Mouse (Mus musculus) adrenal gland, postnatal 14 days (tissue): ENCODE results near the gene Galntl5. TPM values are rescaled to one million over a fixed set of nuclear protein-coding genes. Genes with fewer than 3 reads are reported as not detected.
"Not testable (repeated sequence)": the region's sequence is repeated elsewhere in the genome, so short reads cannot be mapped to it uniquely, and the experiment has no call there.

ENCODE experiments used
- DNase-seq: peaks from one replicate; pipeline ENCODE4 v3.0.0; 2021; ENCODE audit warnings: mixed read lengths
- total RNA-seq: library from RNA; stranded (reverse); gene quantifications from 2 replicates; pipeline ENCODE4 v1.2.3, GENCODE M21; 2021

Gene Galntl5
- total RNA-seq, 1 experiment from 2014 or later, result not detected

GRCm38 (mm10) chr5:25211872-25212271, 30.6 kb downstream of the Galntl5 start:
- no peak for DNase-seq

- DNase-seq, result not testable (repeated sequence)
Observed at GRCm38 (mm10) chr5:25213216-25213615, 32.0 kb downstream of the Galntl5 start.

- DNase-seq, result no peak
Observed at GRCm38 (mm10) chr5:25215006-25215405, 33.7 kb downstream of the Galntl5 start.

GRCm38 (mm10) chr5:25221604-25222003, 40.3 kb downstream of the Galntl5 start, which contains the start of gene Galnt11:
Galnt11 (plus strand) TSS chr5:25221904.
- DNase-seq, result no peak

- DNase-seq, result peak; percentile 95
Observed at GRCm38 (mm10) chr5:25222752-25223702, 41.8 kb downstream of the Galntl5 start, which contains the start of gene E130116L18Rik. E130116L18Rik (minus strand) TSS chr5:25223153.

GRCm38 (mm10) chr5:25224377-25224776, 43.1 kb downstream of the Galntl5 start:
- not testable (repeated sequence) for DNase-seq

- DNase-seq, result no peak
Observed at GRCm38 (mm10) chr5:25243101-25243500, 61.8 kb downstream of the Galntl5 start.

- DNase-seq, result no peak
Observed at GRCm38 (mm10) chr5:25245806-25246472, 64.7 kb downstream of the Galntl5 start.

- DNase-seq, result no peak
Observed at GRCm38 (mm10) chr5:25246473-25246865, 65.2 kb downstream of the Galntl5 start.

GRCm38 (mm10) chr5:25247036-25247435, 65.8 kb downstream of the Galntl5 start:
- no peak for DNase-seq

- DNase-seq, result no peak
Observed at GRCm38 (mm10) chr5:25252423-25252822, 71.2 kb downstream of the Galntl5 start.

GRCm38 (mm10) chr5:25252825-25253544, 71.7 kb downstream of the Galntl5 start:
- DNase-seq, result no peak

GRCm38 (mm10) chr5:25254491-25254890, 73.2 kb downstream of the Galntl5 start:
- no peak for DNase-seq

- no peak for DNase-seq
Observed at GRCm38 (mm10) chr5:25256686-25257085, 75.4 kb downstream of the Galntl5 start.

- DNase-seq, result no peak
Observed at GRCm38 (mm10) chr5:25261452-25261851, 80.2 kb downstream of the Galntl5 start.

- DNase-seq, result no peak
Observed at GRCm38 (mm10) chr5:25262266-25262665, 81.0 kb downstream of the Galntl5 start.

- no peak for DNase-seq
Observed at GRCm38 (mm10) chr5:25268258-25268888, 87.1 kb downstream of the Galntl5 start.
